Mouse (Mus musculus) hindbrain, embryonic 14.5 days (tissue): ENCODE results near the gene Rgs16. TPM values are rescaled to one million over a fixed set of nuclear protein-coding genes. Genes with fewer than 3 reads are reported as not detected.
A peak's percentile ranks its signal among the peaks of the same experiment; 100 is the strongest.

Experiments
- ATAC-seq: fragments of 200-750 bp; cut with Nextera tagmentation; 2 replicates; pipeline ENCODE4 v1.8.0; 2017; ENCODE audit warnings: moderate number of reproducible peaks, mild to moderate bottlenecking, moderate TSS enrichment, moderate library complexity; ENCODE audit not compliant: low FRiP score
- DNase-seq: peaks from one replicate; pipeline ENCODE4 v3.0.0-alpha.2; 2015; ENCODE audit warnings: low spot score
- H3K27ac ChIP-seq: fragments of 300-500 bp; sonication (generic); 2 replicates; pipeline ENCODE4 v1.5.1; 2014; ENCODE audit warnings: mild to moderate bottlenecking, moderate library complexity
- H3K27me3 ChIP-seq: fragments of 300-500 bp; sonication (generic); 2 replicates; pipeline ENCODE4 v1.6.1; 2014; ENCODE audit warnings: mild to moderate bottlenecking, low read length, mixed read lengths; ENCODE audit not compliant: control insufficient read depth, insufficient read depth
- H3K36me3 ChIP-seq: fragments of 300-500 bp; sonication (generic); replicated peaks from 2 replicates; pipeline ENCODE4 v1.6.1; 2014; ENCODE audit not compliant: control insufficient read depth, insufficient read depth
- H3K4me1 ChIP-seq: fragments of 300-500 bp; sonication (generic); replicated peaks from 2 replicates; pipeline ENCODE4 v1.6.1; 2014; ENCODE audit warnings: antibody characterized with exemption, low read length, mixed read lengths; ENCODE audit not compliant: control insufficient read depth, insufficient read depth
- H3K4me2 ChIP-seq: fragments of 300-500 bp; sonication (generic); replicated peaks from 2 replicates; pipeline ENCODE4 v1.6.1; 2014; ENCODE audit warnings: mild to moderate bottlenecking, moderate library complexity
- H3K4me3 ChIP-seq: fragments of 300-500 bp; sonication (generic); replicated peaks from 2 replicates; pipeline ENCODE4 v1.5.1; 2014; ENCODE audit warnings: mild to moderate bottlenecking, low read length
- H3K9ac ChIP-seq: fragments of 300-500 bp; sonication (generic); 2 replicates; pipeline ENCODE4 v1.6.1; 2014
- H3K9me3 ChIP-seq: fragments of 300-500 bp; sonication (generic); 2 replicates; pipeline ENCODE4 v1.6.1; 2016; ENCODE audit warnings: low read length; ENCODE audit not compliant: control insufficient read depth
- WGBS: fragments of 180-500 bp; shearing (Covaris S2); extraction: QIAGEN DNeasy Blood & Tissue Kit; methylation state at CpG from one replicate; pipeline ENCODE4 v1.1.7; 2014; 5-methylcytosine and 5-hydroxymethylcytosine counted together
- polyA plus RNA-seq: library from polyadenylated mRNA; unstranded; fragments of >200 nt; fragmentation: Nextera tagmentation; extraction: Ambion mirVana; gene quantifications from 2 replicates; pipeline ENCODE4 v1.2.1, GENCODE M21; 2014

The Rgs16 gene
- polyA plus RNA-seq, 1 experiment from 2014 or later = 6.5 TPM

GRCm38 (mm10) chr1:153746119-153746670 is 6.0 kb downstream of the Rgs16 start:
- H3K27ac ChIP-seq = no peak overlapping the region
- no peaks in the 10 kb centered on the region for H3K9me3 ChIP-seq
- no peaks in the 10 kb centered on the region for H3K36me3 ChIP-seq
- H3K27me3 ChIP-seq = no peaks in the 10 kb centered on the region
- DNase-seq (no peak), ATAC-seq (peak; percentile 19; the same call in 1 of the 2 replicates)
- H3K4me3 ChIP-seq = no peak overlapping the region
- H3K9ac ChIP-seq = no peak overlapping the region
- 64% methylated on average over 14 of the region's 14 CpGs for WGBS
- peaks cover 34% of the 10 kb centered on the region for H3K4me1 ChIP-seq
- H3K4me2 ChIP-seq = 0 out of 2 replicates have a peak overlapping the region, but pooled peaks have one; percentile 4

- H3K9me3 ChIP-seq = no peaks in the 10 kb centered on the region
- H3K4me1 ChIP-seq = peaks cover 32% of the 10 kb centered on the region
- H3K9ac ChIP-seq = no peak overlapping the region
- DNase-seq = peak; percentile 92
- 0 out of 2 replicates have a peak overlapping the region, but pooled peaks have one; percentile 4 for H3K4me2 ChIP-seq
- ATAC-seq = 0 out of 2 replicates have a peak, but pooled peaks have one; percentile 16
- H3K36me3 ChIP-seq = no peaks in the 10 kb centered on the region
- no peaks in the 10 kb centered on the region for H3K27me3 ChIP-seq
- no peak overlapping the region for H3K4me3 ChIP-seq
- no peak overlapping the region for H3K27ac ChIP-seq
- WGBS = 3% methylated on average over 12 of the region's 12 CpGs
Measured at GRCm38 (mm10) chr1:153746728-153747127, 6.6 kb downstream of the Rgs16 start.

- DNase-seq = no peak
- Histone ChIP-seq H3K27me3 (no peaks in the 10 kb centered on the region), H3K36me3 (peaks cover under 1% of the 10 kb centered on the region; the same call in 1 of the 2 replicates), H3K4me3 (no peak overlapping the region), H3K9me3 (no peaks in the 10 kb centered on the region), H3K4me2 (peak overlapping the region; percentile 69), H3K27ac (no peak overlapping the region), H3K4me1 (peaks cover 37% of the 10 kb centered on the region), H3K9ac (no peak overlapping the region)
- no peak for ATAC-seq
- WGBS = 75% methylated on average over 12 of the region's 12 CpGs
Measured at GRCm38 (mm10) chr1:153747861-153748530, 7.8 kb downstream of the Rgs16 start.

- H3K9me3 ChIP-seq = no peaks in the 10 kb centered on the region
- peaks cover 6% of the 10 kb centered on the region; the same call in 1 of the 2 replicates for H3K36me3 ChIP-seq
- peak overlapping the region; percentile 95 for H3K27ac ChIP-seq
- WGBS = 0% methylated on average over 1 of the region's 1 CpGs
- no peaks in the 10 kb centered on the region for H3K27me3 ChIP-seq
- peak overlapping the region; percentile 84; the same call in 1 of the 2 replicates for H3K9ac ChIP-seq
- DNase-seq (no peak), ATAC-seq (no peak)
- H3K4me3 ChIP-seq = peak overlapping the region; percentile 43; the same call in 1 of the 2 replicates
- peak overlapping the region; percentile 69 for H3K4me2 ChIP-seq
- peaks cover 37% of the 10 kb centered on the region for H3K4me1 ChIP-seq
Measured at GRCm38 (mm10) chr1:153748549-153748948, 8.4 kb downstream of the Rgs16 start.

GRCm38 (mm10) chr1:153749211-153749801 is 9.2 kb downstream of the Rgs16 start, which contains the start of gene Rnasel:
Rnasel (plus strand) TSS chr1:153749426.
- peak; percentile 89 for DNase-seq
- Histone ChIP-seq H3K9me3 (no peaks in the 10 kb centered on the region), H3K4me2 (peak within 1 kb of the TSS; percentile 69), H3K4me3 (peak within 1 kb of the TSS; percentile 43), H3K36me3 (peaks cover 11% of the 10 kb centered on the region; the same call in 1 of the 2 replicates), H3K27ac (peak within 1 kb of the TSS; percentile 95), H3K27me3 (no peaks in the 10 kb centered on the region), H3K4me1 (peaks cover 37% of the 10 kb centered on the region), H3K9ac (peak within 1 kb of the TSS; percentile 84)
- 1% methylated on average over 18 of the region's 18 CpGs for WGBS
- ATAC-seq = peak; percentile 73

GRCm38 (mm10) chr1:153750054-153750453 is 9.9 kb downstream of the Rgs16 start:
- WGBS = 34% methylated on average over 6 of the region's 6 CpGs
- Histone ChIP-seq H3K9me3 (no peaks in the 10 kb centered on the region), H3K4me3 (peak overlapping the region; percentile 43), H3K9ac (peak overlapping the region; percentile 84), H3K4me1 (peaks cover 34% of the 10 kb centered on the region), H3K36me3 (peaks cover 17% of the 10 kb centered on the region; the same call in 1 of the 2 replicates), H3K27ac (peak overlapping the region; percentile 95), H3K4me2 (peak overlapping the region; percentile 69), H3K27me3 (no peaks in the 10 kb centered on the region)
- no peak for DNase-seq
- 0 out of 2 replicates have a peak, but pooled peaks have one; percentile 9 for ATAC-seq

- Histone ChIP-seq H3K27me3 (no peaks in the 10 kb centered on the region), H3K4me2 (peak overlapping the region; percentile 44), H3K4me3 (0 out of 2 replicates have a peak overlapping the region, but pooled peaks have one; percentile 0), H3K27ac (peak overlapping the region; percentile 17; the same call in 1 of the 2 replicates), H3K9ac (peak overlapping the region; percentile 28; the same call in 1 of the 2 replicates), H3K36me3 (peaks cover 31% of the 10 kb centered on the region; the same call in 1 of the 2 replicates), H3K4me1 (peaks cover 34% of the 10 kb centered on the region), H3K9me3 (no peaks in the 10 kb centered on the region)
- ATAC-seq (peak; percentile 15; the same call in 1 of the 2 replicates), DNase-seq (no peak)
- WGBS = 48% methylated on average over 13 of the region's 13 CpGs
Measured at GRCm38 (mm10) chr1:153751763-153752301, 11.7 kb downstream of the Rgs16 start.

GRCm38 (mm10) chr1:153752521-153752920 is 12.4 kb downstream of the Rgs16 start:
- Histone ChIP-seq H3K4me2 (peak overlapping the region; percentile 44), H3K4me3 (no peak overlapping the region), H3K27me3 (no peaks in the 10 kb centered on the region), H3K4me1 (peaks cover 34% of the 10 kb centered on the region), H3K9ac (0 out of 2 replicates have a peak overlapping the region, but pooled peaks have one; percentile 28), H3K36me3 (peaks cover 31% of the 10 kb centered on the region; the same call in 1 of the 2 replicates), H3K27ac (no peak overlapping the region), H3K9me3 (no peaks in the 10 kb centered on the region)
- ATAC-seq = no peak
- 89% methylated on average over 6 of the region's 6 CpGs for WGBS
- DNase-seq = no peak
